Mouse (Mus musculus) heart, adult 2 months (tissue): Measurements from ENCODE around the gene Pla2g16.

Source experiments
- CTCF ChIP-seq: fragments of 200-600 bp; IDR thresholded peaks from 2 replicates; pipeline ENCODE4 v1.8.1; 2022; ENCODE audit warnings: antibody characterized with exemption, mild to moderate bottlenecking, moderate library complexity
- POLR2A ChIP-seq: fragments of 200-500 bp; IDR thresholded peaks from 2 replicates; pipeline ENCODE4 v1.6.1; 2011; ENCODE audit warnings: mild to moderate bottlenecking, low read depth, low read length, control low read depth; ENCODE audit not compliant: insufficient read depth

- TF ChIP-seq CTCF, result no peak
- no peak for TF ChIP-seq POLR2A
These were observed 28.5 kb downstream of the Pla2g16 start for GRCm38 (mm10) chr19:7585764-7586163.
